Mouse (Mus musculus): Measurements from ENCODE around the gene Dgkk. TPM values are rescaled to one million over a fixed set of nuclear protein-coding genes. Genes with fewer than 3 reads are reported as not detected.

Gene Dgkk
- total and polyA plus RNA-seq, 3 experiments = not detected

GRCm38 (mm10) chrX:6832553-6832952 lies 53.4 kb downstream of the Dgkk start:
- Histone ChIP-seq H3K27me3 (ENCODE audit: control insufficient read depth in 1 of 2, insufficient read depth in 2 of 2, low read length in 2 of 2) (no peaks in the 10 kb centered on the region), H3K4me3 (ENCODE audit: control insufficient read depth in 1 of 2, insufficient read depth in 1 of 2, low read depth in 2 of 2, low read length in 2 of 2) (no peak overlapping the region), H3K79me2 (ENCODE audit: control insufficient read depth, insufficient read depth, low read length, poor library complexity) (no peaks in the 10 kb centered on the region), H3K9ac (ENCODE audit: control insufficient read depth, low read depth, low read length, poor library complexity, severe bottlenecking) (no peak overlapping the region), H3K9me3 (replicated peaks; ENCODE audit: insufficient read depth, low read length) (no peaks in the 10 kb centered on the region), H3K27ac (ENCODE audit: control insufficient read depth, low read depth, low read length) (no peak overlapping the region), H3K4me1 (ENCODE audit: control insufficient read depth in 1 of 2, insufficient read depth in 2 of 2, low read length in 2 of 2) (no peaks in the 10 kb centered on the region), H3K36me3 (ENCODE audit: control insufficient read depth in 1 of 2, insufficient read depth in 2 of 2, low read length in 2 of 2) (no peaks in the 10 kb centered on the region)
- peak; percentile 2 for DNase-seq (ENCODE audit: low read depth, low spot score)
- TF ChIP-seq CHD2 (IDR thresholded peaks at IDR 0.05; ENCODE audit: low read length) = no peak
- no peak for TF ChIP-seq POLR2AphosphoS5 (IDR thresholded peaks at IDR 0.05; ENCODE audit: borderline replicate concordance, low read depth, low read length)
- TF ChIP-seq ZKSCAN1 (IDR thresholded peaks at IDR 0.05; ENCODE audit: low read depth, low read length) = no peak
- TF ChIP-seq CTCF (IDR thresholded peaks at IDR 0.05 in 2 of 3, conservative IDR thresholded peaks at IDR 0.05 in 1 of 3; ENCODE audit: control insufficient read depth in 1 of 3, insufficient read depth in 1 of 3, low read depth in 2 of 3, low read length in 3 of 3, poor library complexity in 1 of 3, severe bottlenecking in 1 of 3) = no peak
- no peak for TF ChIP-seq NELFE (IDR thresholded peaks at IDR 0.05; ENCODE audit: low read depth, low read length)
- no peak for TF ChIP-seq MYC (IDR thresholded peaks at IDR 0.05; ENCODE audit: low read depth, low read length)
- TF ChIP-seq ELF1 (IDR thresholded peaks at IDR 0.05; ENCODE audit: low read depth, low read length) = no peak
- no peak for TF ChIP-seq POLR2AphosphoS2 (IDR thresholded peaks at IDR 0.05; ENCODE audit: low read length)
- TF ChIP-seq JUND (IDR thresholded peaks at IDR 0.05; ENCODE audit: low read depth, low read length) = no peak
- TF ChIP-seq NRF1 (IDR thresholded peaks at IDR 0.05; ENCODE audit: insufficient read depth, low read depth, low read length, poor library complexity, severe bottlenecking) = no peak
- no peak for TF ChIP-seq RCOR1 (IDR thresholded peaks at IDR 0.05; ENCODE audit: low read depth, low read length)
- no peak for TF ChIP-seq UBTF (IDR thresholded peaks at IDR 0.05; ENCODE audit: borderline replicate concordance, insufficient read depth, low read depth, low read length)
- no peak for TF ChIP-seq GABPA (IDR thresholded peaks at IDR 0.05; ENCODE audit: low read depth, low read length)
- TF ChIP-seq POLR2A (IDR thresholded peaks at IDR 0.05; ENCODE audit: control insufficient read depth in 1 of 2, insufficient read depth in 1 of 2, low read depth in 1 of 2, low read length in 2 of 2, poor library complexity in 1 of 2) = no peak
- no peak for TF ChIP-seq RAD21 (IDR thresholded peaks at IDR 0.05; ENCODE audit: low read depth, low read length)
- no peak for TF ChIP-seq TBP (IDR thresholded peaks at IDR 0.05; ENCODE audit: low read depth, low read length)
- no peak for TF ChIP-seq MAX (IDR thresholded peaks at IDR 0.05; ENCODE audit: low read length)

- Histone ChIP-seq H3K27me3 (ENCODE audit: control insufficient read depth in 1 of 2, insufficient read depth in 2 of 2, low read length in 2 of 2) (no peaks in the 10 kb centered on the region), H3K27ac (ENCODE audit: control insufficient read depth, low read depth, low read length) (no peak overlapping the region), H3K9me3 (replicated peaks; ENCODE audit: insufficient read depth, low read length) (no peaks in the 10 kb centered on the region), H3K4me3 (ENCODE audit: control insufficient read depth in 1 of 2, insufficient read depth in 1 of 2, low read depth in 2 of 2, low read length in 2 of 2) (no peak overlapping the region), H3K79me2 (ENCODE audit: control insufficient read depth, insufficient read depth, low read length, poor library complexity) (no peaks in the 10 kb centered on the region), H3K36me3 (ENCODE audit: control insufficient read depth in 1 of 2, insufficient read depth in 2 of 2, low read length in 2 of 2) (no peaks in the 10 kb centered on the region), H3K4me1 (ENCODE audit: control insufficient read depth in 1 of 2, insufficient read depth in 2 of 2, low read length in 2 of 2) (no peaks in the 10 kb centered on the region), H3K9ac (ENCODE audit: control insufficient read depth, low read depth, low read length, poor library complexity, severe bottlenecking) (no peak overlapping the region)
- DNase-seq (ENCODE audit: low read depth, low spot score) = no peak
- TF ChIP-seq CTCF (IDR thresholded peaks at IDR 0.05 in 2 of 3, conservative IDR thresholded peaks at IDR 0.05 in 1 of 3; ENCODE audit: control insufficient read depth in 1 of 3, insufficient read depth in 1 of 3, low read depth in 2 of 3, low read length in 3 of 3, poor library complexity in 1 of 3, severe bottlenecking in 1 of 3) = no peak
- no peak for TF ChIP-seq RCOR1 (IDR thresholded peaks at IDR 0.05; ENCODE audit: low read depth, low read length)
Observed at GRCm38 (mm10) chrX:6853466-6853865, 74.4 kb downstream of the Dgkk start.

Measured in MEL (cell line).